Mouse (Mus musculus) monocyte, adult 2 months (primary cell): Measurements from ENCODE around the gene Tectb.
A peak's percentile ranks its signal among the peaks of the same experiment; 100 is the strongest.

Source experiments
- DNase-seq, 2 experiments: peaks; one replicate each; pipeline ENCODE4 v3.0.0; 2022; ENCODE audit warnings: low spot score in 2 of 2, low read depth in 1 of 2

Gene Tectb

DNA sequence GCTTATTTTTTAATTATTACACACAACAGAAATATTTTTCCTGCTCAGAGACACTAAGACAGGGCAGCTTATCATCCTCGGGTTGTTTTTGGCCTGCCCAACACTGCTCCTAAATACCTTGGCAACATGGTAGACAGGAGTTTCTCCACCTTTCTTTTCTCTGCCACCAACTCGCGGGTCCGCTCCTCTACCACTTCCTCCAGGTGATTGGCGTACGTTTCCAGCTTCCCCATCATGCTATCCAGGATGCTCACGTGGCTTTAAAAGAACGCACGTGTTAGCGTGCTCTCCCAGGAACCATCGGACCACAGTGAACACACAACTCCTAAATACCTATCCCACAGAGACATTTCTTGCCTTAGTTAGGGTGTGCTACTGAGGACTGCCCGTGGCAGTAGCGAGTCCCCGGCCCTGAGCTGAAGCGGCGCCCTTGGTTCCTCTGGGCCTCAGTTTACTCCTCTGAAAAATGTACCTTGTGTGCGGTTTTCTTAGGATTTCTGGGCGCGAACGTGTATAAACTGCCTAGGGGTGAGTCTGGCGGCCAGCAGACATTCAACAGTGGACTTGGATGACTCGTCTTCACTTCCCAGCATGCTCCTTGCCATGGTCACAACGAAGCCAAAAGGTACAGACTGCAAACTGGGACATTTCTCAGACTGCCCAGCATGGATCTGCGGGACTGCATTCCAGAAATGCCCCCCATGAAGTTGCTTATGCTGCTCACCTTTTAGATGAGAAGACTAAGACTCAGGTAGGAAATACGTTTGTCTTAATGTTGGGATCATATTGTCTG is 27.4 kb downstream of the Tectb start:
- no peak for DNase-seq

DNA sequence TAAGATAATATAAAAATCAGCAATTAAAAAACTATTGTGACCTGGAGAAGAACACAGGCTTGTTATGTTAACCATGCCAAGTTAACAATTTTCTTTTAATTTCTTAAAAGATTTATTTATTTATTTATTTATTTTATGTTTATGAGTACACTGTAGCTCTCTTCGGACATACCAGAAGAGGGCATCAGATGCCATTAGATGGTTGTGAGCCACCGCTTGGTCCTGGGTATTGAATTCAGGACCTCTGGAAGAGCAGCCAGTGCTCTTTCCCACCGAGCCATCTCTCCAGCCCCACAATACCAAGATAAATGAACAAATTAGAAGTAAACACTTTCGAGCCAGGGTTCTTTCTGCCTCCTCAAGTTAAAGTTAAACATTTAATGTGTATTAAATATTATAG is 28.1 kb downstream of the Tectb start:
- DNase-seq, result no peak

DNA sequence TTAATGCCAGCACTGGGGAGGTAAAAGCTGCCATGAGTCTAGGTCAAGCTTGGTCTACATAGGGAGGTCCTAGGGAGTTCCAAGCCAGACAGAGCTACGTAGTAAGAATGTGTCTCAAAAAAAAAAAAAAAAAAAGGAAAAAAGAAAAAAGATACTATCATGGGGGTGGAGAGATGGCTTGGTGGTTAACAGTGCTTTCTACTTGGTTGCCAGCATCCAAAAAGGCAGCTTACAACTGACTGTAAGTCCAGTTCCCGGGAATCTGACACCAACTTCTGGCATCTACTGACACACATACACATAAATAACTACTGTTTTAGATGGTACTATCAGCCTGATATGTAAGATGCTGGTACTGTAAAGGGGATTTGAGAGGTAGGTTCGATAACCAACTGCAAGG is 28.6 kb downstream of the Tectb start:
- no peak for DNase-seq

DNA sequence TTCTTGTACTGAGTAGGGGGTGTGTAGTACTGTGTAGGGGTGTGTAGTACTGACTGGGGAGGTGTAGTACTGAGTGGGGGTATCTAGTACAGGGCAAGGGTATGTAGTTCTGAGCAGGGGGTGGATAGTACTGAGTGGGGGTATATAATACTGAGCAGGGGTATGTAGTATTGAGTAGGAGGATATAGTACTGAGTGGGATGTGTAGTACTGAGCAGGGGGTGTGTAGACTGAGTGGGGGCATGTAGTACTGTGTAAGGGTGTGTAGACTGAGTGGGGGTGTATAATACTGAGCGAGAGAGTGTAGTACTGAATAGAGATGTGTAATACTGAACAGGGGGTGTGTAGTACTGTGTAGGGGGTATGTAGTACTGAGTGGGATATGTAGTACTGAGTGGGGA is 31.2 kb downstream of the Tectb start:
- DNase-seq, result no peak

DNA sequence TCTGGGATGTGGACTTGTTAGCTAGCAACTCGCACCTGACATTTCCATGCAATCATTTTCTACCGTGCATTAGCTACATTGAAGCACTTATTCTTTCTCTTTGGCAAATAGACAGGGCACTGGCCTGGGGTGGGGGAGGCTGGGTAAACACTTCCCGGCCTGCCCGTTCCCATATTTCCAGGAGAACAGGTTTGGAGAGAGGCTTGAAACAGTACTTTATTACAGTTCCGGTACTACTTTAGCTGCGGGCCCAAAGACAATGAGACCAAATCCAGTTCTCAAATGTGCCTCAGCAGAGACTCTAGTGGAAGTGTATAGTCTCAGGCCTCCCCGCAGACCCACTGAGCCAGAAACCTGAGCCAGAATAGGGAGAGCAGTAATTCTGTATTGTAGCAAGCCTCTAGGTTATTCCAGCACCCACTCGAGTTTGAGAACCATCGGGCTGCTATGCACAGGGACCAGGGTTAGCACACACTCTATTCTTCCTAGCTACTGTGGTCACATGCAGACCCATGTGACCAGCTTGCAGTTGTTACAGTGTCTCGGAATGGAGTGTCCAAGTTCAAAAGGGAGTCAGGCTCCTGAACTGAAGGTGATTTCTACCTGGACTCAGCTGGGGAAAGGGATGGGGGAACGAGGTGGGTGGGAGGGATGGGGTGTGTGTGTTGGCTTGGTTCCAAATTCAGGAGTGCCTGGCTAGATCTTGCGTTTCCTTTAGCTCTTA is 33.2 kb downstream of the Tectb start:
- DNase-seq, result no peak

DNA sequence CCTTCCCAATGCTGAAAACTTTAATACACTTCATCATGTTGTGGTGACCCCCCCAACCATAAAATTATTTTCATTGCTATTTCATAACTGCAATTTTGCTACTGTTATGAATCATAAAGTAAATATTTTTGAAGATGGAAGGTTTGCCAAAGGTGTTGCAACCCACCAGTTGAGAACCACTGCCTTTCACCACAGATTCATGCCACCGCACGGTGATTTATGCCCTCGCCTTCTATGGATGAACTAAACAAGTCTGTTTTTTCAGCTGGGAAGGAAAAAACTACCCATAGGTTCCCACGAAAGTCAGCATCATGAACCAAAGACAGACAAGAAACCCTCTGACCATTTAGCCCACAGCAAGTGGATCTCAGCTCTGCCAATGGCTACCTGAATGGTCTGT is 36.3 kb downstream of the Tectb start:
- no peak for DNase-seq

DNA sequence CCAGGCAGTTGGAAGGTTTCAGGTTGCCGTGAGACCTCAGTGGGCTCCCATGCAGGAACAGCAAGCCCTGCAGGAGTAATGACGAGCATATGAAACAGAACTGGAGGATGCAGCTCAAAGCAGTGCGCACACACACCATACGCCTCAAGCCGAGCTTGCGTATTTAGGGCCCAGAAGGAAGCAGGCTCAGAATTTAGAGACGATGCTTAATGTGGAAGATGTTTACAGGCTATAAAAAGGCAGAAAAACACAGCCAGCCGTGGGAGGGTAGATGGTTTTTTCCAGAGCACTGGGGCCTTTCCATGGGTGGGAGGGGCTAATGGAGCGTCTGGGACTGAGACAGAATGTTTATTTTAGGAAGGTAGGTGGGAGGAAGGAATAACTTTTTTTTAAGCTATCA is 36.8 kb downstream of the Tectb start:
- no peak for DNase-seq

DNA sequence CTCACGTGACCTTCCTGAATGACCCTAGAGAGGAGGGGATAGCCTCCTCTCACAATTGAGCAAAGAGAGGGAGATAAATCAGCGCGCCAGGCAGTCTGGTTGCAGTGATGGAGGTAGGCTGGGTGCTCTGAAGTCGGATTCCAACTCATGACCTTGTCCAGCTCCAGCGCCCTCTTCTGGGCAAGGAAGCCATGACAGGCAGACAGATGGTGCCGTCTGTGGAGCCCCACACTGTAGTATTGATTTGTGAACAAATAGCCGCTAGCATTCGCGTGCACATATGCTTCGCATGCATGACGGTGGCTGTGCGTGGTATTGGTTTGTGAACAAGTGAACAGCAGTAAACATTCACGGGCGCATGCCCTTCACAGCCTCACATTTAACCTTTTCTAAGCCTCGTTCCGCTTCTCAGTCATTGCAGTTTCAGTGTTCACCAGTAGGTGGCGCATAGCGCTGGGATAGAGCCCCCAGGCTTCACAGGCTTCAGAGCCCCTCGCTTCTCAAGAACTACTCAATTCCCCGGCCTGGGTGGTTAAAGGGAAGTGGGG is 37.7 kb downstream of the Tectb start:
- peak; percentile 44 to 71 for DNase-seq

DNA sequence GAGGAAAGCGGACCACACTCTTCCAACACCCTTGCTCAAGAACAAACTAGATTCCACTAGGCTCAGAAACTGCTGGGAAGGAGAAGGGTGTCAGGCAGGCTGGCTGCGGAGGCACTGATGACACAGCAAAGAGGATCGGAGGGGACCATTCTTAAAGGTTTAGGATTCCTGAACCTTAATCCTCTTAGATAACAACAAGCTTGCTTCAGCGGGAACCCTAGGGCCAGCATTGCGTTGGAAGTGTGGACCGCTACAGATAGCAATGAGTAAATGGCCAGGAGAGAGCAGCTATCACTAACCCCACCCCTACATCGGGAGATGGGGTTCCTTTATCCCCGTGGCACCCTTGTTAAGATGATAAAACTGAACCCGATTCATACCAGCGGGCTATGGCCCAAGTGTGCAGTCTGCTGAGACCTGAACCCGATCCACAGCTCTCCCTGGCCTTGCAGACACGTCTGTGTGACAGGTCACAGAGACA is 38.2 kb downstream of the Tectb start:
- no peak for DNase-seq

DNA sequence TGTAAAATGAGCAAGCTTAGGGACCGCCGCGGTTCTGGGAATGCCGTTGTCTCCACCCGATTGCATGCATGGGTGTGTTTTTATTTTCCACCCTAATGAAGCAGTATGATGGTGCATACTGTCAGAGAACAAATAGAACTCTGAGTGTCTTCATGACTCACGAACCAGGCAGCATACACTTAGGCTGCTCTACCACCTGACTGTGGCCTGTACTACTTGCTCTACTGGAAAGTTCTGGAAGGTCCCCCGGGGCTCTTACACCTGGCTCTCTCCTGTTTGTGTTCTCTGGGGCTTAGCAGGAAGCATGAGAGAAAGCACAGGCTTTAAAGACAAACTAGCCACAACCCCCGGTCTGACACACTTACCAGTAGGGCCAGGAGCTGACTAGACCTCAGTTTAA is 38.8 kb downstream of the Tectb start:
- DNase-seq, result no peak

DNA sequence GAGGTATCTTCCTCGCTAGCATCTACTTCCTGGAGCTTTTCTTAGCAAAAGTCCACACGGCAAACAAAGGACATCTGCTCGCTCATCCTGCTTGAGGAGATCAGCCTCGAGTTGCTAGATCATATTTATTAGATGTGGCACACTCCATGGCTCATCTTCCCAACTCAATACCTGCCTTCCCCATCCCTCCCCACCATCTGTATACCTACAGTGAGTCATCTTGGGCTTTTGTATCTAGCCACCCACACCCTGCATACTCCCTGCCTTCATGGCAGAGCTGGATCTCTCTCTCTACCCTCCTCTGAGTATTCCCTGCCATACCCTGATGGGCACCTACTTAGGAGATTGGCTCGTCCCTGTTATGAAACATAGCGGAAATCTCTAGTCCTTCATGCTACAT is 40.7 kb downstream of the Tectb start:
- DNase-seq, result no peak

DNA sequence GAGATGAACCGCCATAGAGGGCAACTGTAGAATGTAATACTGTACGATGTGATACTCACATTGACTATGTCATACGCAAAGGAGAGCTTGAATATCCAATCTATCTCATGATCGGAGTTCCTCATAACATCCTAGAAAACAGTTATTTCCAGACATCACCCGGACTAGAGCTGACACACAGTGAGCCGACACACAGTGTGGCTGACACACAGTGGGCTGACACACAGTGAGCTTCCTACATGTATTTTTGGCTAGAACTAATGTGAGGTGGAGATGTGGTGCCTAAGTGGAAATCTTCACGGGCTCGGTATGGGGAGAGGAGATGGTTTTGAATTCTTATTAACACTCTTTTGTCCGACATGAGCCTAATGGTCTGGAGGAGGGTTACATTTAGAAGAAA is 41.7 kb downstream of the Tectb start:
- DNase-seq, result no peak

DNA sequence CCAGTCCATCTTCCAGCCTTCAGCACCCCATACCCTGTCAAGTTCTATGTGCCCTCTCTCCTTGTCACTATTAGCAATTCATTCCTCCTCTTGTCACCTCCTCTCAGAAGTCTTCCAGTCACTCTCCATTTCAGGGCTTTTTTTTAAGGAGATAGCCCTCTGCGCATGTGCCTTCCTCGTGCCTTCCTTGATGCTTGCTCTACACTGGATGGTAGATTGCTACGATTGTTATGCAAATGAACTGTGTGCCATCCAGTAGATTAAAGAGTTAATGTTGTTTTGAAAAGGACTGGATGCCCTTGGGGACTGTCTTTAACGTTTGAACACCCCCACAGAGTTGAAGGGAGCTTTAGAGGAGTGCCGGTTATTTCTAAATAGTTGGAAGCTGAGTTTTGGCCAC is 46.1 kb downstream of the Tectb start:
- no peak for DNase-seq

DNA sequence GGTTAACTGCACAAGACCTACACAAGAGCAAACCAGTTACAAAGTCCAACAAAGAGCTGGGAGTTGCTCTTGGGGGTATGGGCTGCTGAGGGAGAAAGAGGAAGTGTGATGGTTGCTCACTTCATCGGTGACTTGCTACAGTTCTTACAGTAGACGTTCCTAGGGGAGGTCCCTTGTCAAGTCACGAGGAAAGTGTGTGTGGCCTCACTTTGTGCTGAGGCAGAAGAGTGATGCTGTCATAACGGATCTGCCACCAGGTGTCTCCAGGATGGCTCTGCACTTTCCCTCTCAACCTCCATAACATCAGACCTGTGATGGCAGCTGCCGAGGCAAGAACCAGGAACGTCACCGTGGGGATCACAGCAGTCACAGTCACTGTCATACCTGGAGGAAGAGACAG is 46.6 kb downstream of the Tectb start:
- DNase-seq, result no peak

DNA sequence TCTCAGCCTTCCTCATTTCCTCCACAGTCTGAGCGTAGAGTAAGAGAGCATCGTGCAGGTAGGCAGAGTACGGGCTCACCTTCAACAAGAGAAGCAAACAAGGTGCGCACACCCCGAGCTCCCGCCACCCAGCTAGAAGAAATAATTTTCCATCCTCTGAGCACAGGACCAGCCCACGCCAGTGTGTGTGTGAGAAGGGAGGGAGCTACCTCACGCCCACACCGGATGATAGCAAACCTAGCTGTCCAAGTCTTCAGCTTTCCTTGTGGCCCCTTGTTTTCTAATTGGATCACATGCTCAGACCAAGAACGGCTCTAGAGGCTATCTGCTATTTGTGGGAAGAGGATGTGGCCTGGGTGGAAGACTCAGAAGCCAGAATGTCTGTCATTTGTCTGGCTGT is 50.5 kb downstream of the Tectb start:
- DNase-seq, result no peak

DNA sequence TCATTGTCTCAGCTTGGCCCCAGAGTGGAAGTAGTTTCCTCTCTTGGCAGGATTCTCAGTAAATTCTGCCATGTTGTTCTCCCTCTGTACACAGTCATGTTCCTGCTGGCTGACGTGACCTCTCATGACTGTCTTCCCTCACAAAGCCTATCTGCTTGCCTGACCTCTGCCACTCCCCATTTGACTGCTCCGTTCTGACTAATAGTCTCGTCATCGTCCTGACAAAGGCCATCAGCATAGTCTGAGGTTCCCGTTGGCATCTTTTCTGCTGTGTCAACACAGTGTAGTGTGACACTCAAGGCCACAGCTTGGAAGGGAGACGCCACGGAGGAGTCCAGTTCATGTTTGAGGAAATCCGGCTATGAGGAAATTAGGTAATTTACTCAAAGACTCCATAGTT is 51.6 kb downstream of the Tectb start:
- no peak for DNase-seq

DNA sequence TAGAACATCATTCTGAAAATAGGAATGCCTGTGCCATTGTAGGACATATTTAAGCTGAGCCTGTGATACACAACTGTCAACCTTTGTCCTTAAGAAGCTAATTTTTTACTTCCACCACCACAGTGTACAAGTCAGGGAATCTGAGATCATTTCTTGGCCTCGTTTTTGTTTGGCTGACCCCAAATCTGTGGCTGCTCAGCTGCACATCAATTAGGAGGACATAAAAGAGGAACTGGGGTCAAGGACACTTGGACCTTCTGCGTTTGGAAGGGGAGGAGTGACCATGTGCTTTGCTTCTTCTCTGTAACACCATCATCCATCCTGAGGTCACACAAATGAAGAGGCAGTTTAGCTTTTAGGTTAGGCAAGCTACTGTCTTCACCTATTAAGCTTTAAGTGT is 55.5 kb downstream of the Tectb start:
- DNase-seq, result no peak

DNA sequence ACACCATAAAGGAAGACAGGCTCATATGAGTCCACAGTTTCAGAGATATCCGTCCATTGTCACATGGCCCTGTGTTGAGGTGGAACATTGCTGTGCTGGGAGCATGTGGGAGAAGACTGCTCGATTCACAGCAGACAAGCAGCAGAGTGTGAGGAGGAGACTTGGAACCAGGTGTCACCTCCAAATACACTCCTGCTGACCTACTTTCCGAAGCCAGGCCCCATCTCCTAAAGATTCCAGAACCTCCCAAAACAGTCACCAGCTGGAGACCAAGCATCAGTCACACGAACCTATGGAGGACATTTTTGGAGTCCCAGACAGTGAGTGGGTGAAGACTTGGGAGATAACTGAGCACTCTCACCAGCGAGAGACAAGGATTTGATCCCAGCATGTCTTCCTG is 56.0 kb downstream of the Tectb start:
- no peak for DNase-seq

DNA sequence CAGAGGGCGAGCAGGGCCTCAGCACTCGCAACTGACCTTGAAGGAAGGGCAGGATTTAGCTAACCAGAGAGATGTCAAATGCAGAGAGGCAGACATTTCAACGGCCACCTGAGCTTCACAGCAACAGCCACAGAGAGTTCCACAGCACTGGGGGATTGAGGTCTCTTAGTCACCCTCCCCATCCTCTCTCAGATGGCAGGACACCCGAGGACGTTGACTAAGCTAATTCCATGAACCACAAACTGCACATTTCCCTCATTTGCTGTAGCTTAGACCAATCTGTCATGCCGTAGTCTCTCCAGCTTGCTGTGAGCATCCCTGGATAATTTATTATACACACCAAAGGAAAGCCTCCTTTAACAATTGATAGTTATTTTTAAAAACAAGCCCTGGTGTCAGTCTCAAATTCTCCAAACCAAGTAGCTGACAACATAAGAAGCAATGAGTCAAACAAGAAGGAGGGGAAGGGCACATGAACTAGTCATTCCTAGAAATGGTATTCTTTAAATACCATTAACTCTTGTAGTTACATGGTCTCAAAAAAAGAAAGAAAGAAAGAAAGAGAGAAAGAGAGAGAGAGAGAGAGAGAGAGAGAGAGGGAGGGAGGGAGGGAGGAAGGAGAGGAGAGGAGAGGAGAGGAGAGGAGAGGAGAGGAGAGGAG is 59.4 kb downstream of the Tectb start:
- no peak for DNase-seq

DNA sequence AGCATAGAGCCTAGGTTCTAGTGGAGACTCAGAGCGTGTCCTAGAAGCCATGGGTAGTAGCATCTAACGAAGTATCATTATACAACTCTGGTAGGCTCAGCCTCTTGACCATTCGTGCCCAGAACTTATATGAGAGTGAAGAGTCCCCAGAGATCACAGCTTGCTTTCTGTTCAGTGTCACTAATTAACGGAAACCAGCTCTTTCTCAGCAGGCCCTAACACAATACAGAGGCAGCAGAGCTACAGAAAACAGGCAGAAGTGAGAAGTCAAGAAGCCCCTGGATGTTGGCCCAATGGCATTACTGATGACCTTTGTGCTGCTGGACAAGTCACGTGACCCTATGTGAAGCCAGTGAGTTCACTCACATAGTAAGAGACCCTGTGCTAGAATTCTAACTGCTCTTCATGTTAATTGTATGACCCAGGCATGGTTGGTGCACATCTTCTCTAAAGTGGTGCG is 60.7 kb downstream of the Tectb start, which contains the start of gene Gucy2g:
Gucy2g (minus strand) TSS at position 51 of the 460 bp plus-strand sequence.
- DNase-seq, result no peak

DNA sequence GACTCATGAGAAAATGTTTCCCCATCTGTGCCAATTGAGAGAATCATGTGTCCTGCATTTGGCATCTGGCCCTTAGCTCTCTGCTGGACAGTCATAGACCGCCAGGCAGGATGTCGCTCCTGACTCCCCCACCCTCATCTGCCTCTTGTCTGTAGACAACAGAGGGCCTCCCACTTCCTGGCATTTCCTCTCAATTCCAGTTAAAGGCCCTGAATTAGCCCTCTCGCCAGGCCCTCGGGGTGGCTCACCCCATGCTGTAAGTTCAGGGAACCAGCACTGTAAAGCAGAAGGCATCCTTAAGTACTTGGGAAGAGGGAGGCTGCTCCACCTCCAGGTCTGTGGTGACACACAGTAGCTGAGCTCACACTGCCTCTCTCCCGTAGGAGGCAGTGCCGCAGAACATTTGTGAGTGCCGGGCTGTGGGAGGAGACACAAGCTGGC is 64.3 kb downstream of the Tectb start:
- no peak for DNase-seq
